Mouse (Mus musculus) stomach, postnatal 0 days (tissue): Measurements from ENCODE around the gene Pnck.

Source experiments
- CTCF ChIP-seq: IDR thresholded peaks from 2 replicates; pipeline ENCODE4 v1.5.1; 2016; ENCODE audit warnings: antibody characterized with exemption, low read depth, mild to moderate bottlenecking, moderate library complexity
- EP300 ChIP-seq: optimal IDR thresholded peaks from 2 replicates; pipeline ENCODE3; 2016; ENCODE audit warnings: antibody characterized with exemption

- TF ChIP-seq EP300: no peak
- TF ChIP-seq CTCF: no peak
Observed at GRCm38 (mm10) chrX:73635425-73635824, 24.5 kb downstream of the Pnck start.
